Mouse (Mus musculus) CH12.LX (cell line): ENCODE data around the gene Slc38a7. TPM values are rescaled to one million over a fixed set of nuclear protein-coding genes. Genes with fewer than 3 reads are reported as not detected.

Source experiments
- DNase-seq: peaks from one replicate; pipeline ENCODE4 v3.0.0-alpha.2; 2013; ENCODE audit errors: extremely low read depth
- H3K27ac ChIP-seq: 2 replicates; pipeline ENCODE4 v1.5.1; 2012; ENCODE audit warnings: low read depth, mild to moderate bottlenecking, control low read depth, moderate library complexity; ENCODE audit not compliant: insufficient read depth
- H3K27me3 ChIP-seq: replicated peaks from 2 replicates; pipeline ENCODE3; 2012; ENCODE audit warnings: inconsistent platforms
- H3K36me3 ChIP-seq, 2 experiments: replicated peaks in 1 of 2; 2 replicates each; pipeline versions ENCODE3 to v1.6.1; 2012; ENCODE audit warnings: inconsistent platforms in 1 of 2, low read length in 1 of 2, mild to moderate bottlenecking in 1 of 2, mixed read lengths in 1 of 2, moderate library complexity in 1 of 2; ENCODE audit not compliant: control insufficient read depth in 1 of 2, insufficient read depth in 1 of 2
- H3K4me1 ChIP-seq, 2 experiments: 2 replicates each; pipeline ENCODE4 v1.6.1; 2012; ENCODE audit warnings: inconsistent platforms in 1 of 2, moderate library complexity in 1 of 2; ENCODE audit not compliant: insufficient read depth in 2 of 2, control insufficient read depth in 1 of 2
- H3K4me2 ChIP-seq: 2 replicates; pipeline ENCODE4 v1.6.1; 2012; ENCODE audit warnings: low read depth, mild to moderate bottlenecking, control low read depth; ENCODE audit not compliant: poor library complexity, insufficient read depth, severe bottlenecking
- H3K4me3 ChIP-seq, 3 experiments: fragments of 150-350 bp in 1 of 3; sonication (generic) in 1 of 3; replicated peaks in 1 of 3; 2 replicates each; pipeline versions ENCODE3 to v1.5.1; 2011 to 2012; ENCODE audit warnings: low read depth in 2 of 3, low read length in 2 of 3, mild to moderate bottlenecking in 2 of 3, moderate library complexity in 2 of 3, control low read depth in 1 of 3, improper control_type of control experiment in 1 of 3, inconsistent platforms in 1 of 3, mixed read lengths in 1 of 3; ENCODE audit not compliant: poor library complexity in 1 of 3
- H3K79me2 ChIP-seq: replicated peaks from 2 replicates; pipeline ENCODE4 v1.6.1; 2012; ENCODE audit warnings: mild to moderate bottlenecking, moderate library complexity; ENCODE audit not compliant: control insufficient read depth, poor library complexity, insufficient read depth, severe bottlenecking; ENCODE audit errors: extremely low read depth
- H3K9ac ChIP-seq: 2 replicates; pipeline ENCODE4 v1.6.1; 2012; ENCODE audit warnings: low read depth, mild to moderate bottlenecking, control low read depth, moderate library complexity; ENCODE audit not compliant: insufficient read depth
- H3K9me3 ChIP-seq: replicated peaks from 2 replicates; pipeline ENCODE3; 2012; ENCODE audit warnings: low read length, inconsistent platforms, mixed read lengths
- BHLHE40 ChIP-seq: IDR thresholded peaks from 2 replicates; pipeline ENCODE4 v1.6.1; 2011; ENCODE audit warnings: mild to moderate bottlenecking, low read depth, low read length, improper control_type of control experiment
- CHD1 ChIP-seq: IDR thresholded peaks from 2 replicates; pipeline ENCODE4 v1.6.1; 2012; ENCODE audit warnings: low read depth, low read length, improper control_type of control experiment, inconsistent platforms
- CHD2 ChIP-seq: IDR thresholded peaks from 2 replicates; pipeline ENCODE4 v1.6.1; 2011; ENCODE audit warnings: low read length, improper control_type of control experiment
- CTCF ChIP-seq, 2 experiments: IDR thresholded peaks in 1 of 2; conservative IDR thresholded peaks in 1 of 2; 2 replicates each; pipeline ENCODE4 v1.5.1; 2011 to 2012; ENCODE audit warnings: low read depth in 2 of 2, low read length in 2 of 2, improper control_type of control experiment in 1 of 2, inconsistent platforms in 1 of 2, mild to moderate bottlenecking in 1 of 2, moderate library complexity in 1 of 2
- ELF1 ChIP-seq: IDR thresholded peaks from 2 replicates; pipeline ENCODE4 v1.6.1; 2014; ENCODE audit warnings: low read depth, mild to moderate bottlenecking, inconsistent platforms, low read length, improper control_type of control experiment
- ETS1 ChIP-seq: conservative IDR thresholded peaks from 2 replicates; pipeline ENCODE4 v1.6.1; 2012; ENCODE audit warnings: low read depth, mild to moderate bottlenecking, inconsistent platforms, low read length, improper control_type of control experiment, moderate library complexity
- IRF4 ChIP-seq: IDR thresholded peaks from 2 replicates; pipeline ENCODE4 v1.6.1; 2014; ENCODE audit warnings: low read depth, mild to moderate bottlenecking, inconsistent platforms, low read length, improper control_type of control experiment
- MAFK ChIP-seq: IDR thresholded peaks from 2 replicates; pipeline ENCODE4 v1.6.1; 2011; ENCODE audit warnings: low read length, improper control_type of control experiment; ENCODE audit not compliant: insufficient replicate concordance
- MAX ChIP-seq: IDR thresholded peaks from 2 replicates; pipeline ENCODE4 v1.6.1; 2011; ENCODE audit warnings: low read length, improper control_type of control experiment
- MEF2A ChIP-seq: IDR thresholded peaks from 2 replicates; pipeline ENCODE4 v1.6.1; 2014; ENCODE audit warnings: low read depth, mild to moderate bottlenecking, inconsistent platforms, low read length, improper control_type of control experiment, borderline replicate concordance
- MYC ChIP-seq: IDR thresholded peaks from 2 replicates; pipeline ENCODE4 v1.6.1; 2011; ENCODE audit warnings: low read depth, mild to moderate bottlenecking, improper control_type of control experiment, low read length
- NRF1 ChIP-seq: IDR thresholded peaks from 2 replicates; pipeline ENCODE4 v1.6.1; 2014; ENCODE audit warnings: low read depth, mild to moderate bottlenecking, inconsistent platforms, low read length, improper control_type of control experiment, moderate library complexity
- RAD21 ChIP-seq: IDR thresholded peaks from 2 replicates; pipeline ENCODE4 v1.6.1; 2011; ENCODE audit warnings: low read depth, mild to moderate bottlenecking, low read length, improper control_type of control experiment, moderate library complexity
- SIN3A ChIP-seq: IDR thresholded peaks from 2 replicates; pipeline ENCODE4 v1.6.1; 2012; ENCODE audit warnings: low read length, improper control_type of control experiment, inconsistent platforms
- TCF12 ChIP-seq: IDR thresholded peaks from 2 replicates; pipeline ENCODE4 v1.6.1; 2014; ENCODE audit warnings: low read depth, mild to moderate bottlenecking, inconsistent platforms, low read length, improper control_type of control experiment
- UBTF ChIP-seq: IDR thresholded peaks from 2 replicates; pipeline ENCODE4 v1.6.1; 2012; ENCODE audit warnings: low read depth, mild to moderate bottlenecking, inconsistent platforms, low read length, improper control_type of control experiment, moderate library complexity
- ZC3H11A ChIP-seq: IDR thresholded peaks from 2 replicates; pipeline ENCODE4 v1.6.1; 2012; ENCODE audit warnings: low read depth, mild to moderate bottlenecking, inconsistent platforms, low read length, improper control_type of control experiment
- dilution Hi-C: fragments of 300-500 bp; cut with MboI; formaldehyde crosslinking; loops from 2 replicates; pipeline ENCODE4 v1.14.3; 2020; ENCODE audit warnings: low sequenced_read_pairs; ENCODE audit not compliant: extremely low pct_unique_long_range_greater_than_20kb, extremely low pct_ligation_motif_present
- in situ Hi-C: fragments of 300-500 bp; cut with MboI; formaldehyde crosslinking; loops from 3 replicates; pipeline ENCODE4 v1.14.3; 2019; ENCODE audit warnings: low sequenced_read_pairs, low pct_ligation_motif_present, low pct_unique_long_range_greater_than_20kb, mixed read lengths
- polyA plus RNA-seq: library from polyadenylated mRNA; unstranded; fragments of >175 nt; gene quantifications from 2 replicates; pipeline ENCODE4 v1.2.1, GENCODE M21; 2012; ENCODE audit warnings: low read depth; ENCODE audit not compliant: insufficient read length
- total RNA-seq, 2 experiments: library from RNA; depleted of rRNA; stranded (reverse); fragments of 300-350 nt in 1 of 2; fragments of >200 nt in 1 of 2; gene quantifications; 2 replicates each; pipeline ENCODE4 v1.2.3; 2012 to 2014

The Slc38a7 gene
- total and polyA plus RNA-seq, 3 experiments: 13.9 to 33.2 (median 31.0) TPM

DNA sequence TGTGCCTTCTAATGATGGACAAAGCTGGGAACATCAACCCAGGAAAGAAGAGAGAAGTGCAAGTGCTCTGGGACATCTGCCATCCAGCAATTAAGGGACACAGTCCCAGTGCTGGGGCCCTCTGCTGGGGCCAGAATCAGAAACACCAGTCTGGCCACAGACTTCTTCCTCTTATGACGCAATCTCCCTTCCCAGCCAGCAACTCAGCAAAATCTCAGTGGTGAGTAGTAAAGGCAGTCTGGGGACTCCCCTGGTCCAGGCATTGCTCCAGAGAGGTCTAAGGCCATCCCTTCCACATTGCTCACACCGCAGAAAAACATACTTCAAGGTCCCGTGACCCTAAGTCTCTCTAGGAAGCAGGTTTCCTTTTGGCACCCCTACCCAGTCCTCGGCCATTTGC is 1.0 kb downstream of the Slc38a7 start (continued):
- peak; percentile 87 for TF ChIP-seq SIN3A
- TF ChIP-seq UBTF: no peak
- TF ChIP-seq MYC: peak; percentile 79; the same call in 1 of the 2 replicates
- TF ChIP-seq CHD2: no peak; the same call in 1 of the 2 replicates
- TF ChIP-seq CTCF (conservative IDR thresholded peaks at IDR 0.05 in 1 of 2, IDR thresholded peaks at IDR 0.05 in 1 of 2; ENCODE audit: low read depth in 2 of 2, low read length in 2 of 2): peak in 1 of 2 experiments; percentile 60; a peak in 2 of 4 replicates
- peak; percentile 76 for TF ChIP-seq MAX
- TF ChIP-seq, all 38 proteins: peak for 23

DNA sequence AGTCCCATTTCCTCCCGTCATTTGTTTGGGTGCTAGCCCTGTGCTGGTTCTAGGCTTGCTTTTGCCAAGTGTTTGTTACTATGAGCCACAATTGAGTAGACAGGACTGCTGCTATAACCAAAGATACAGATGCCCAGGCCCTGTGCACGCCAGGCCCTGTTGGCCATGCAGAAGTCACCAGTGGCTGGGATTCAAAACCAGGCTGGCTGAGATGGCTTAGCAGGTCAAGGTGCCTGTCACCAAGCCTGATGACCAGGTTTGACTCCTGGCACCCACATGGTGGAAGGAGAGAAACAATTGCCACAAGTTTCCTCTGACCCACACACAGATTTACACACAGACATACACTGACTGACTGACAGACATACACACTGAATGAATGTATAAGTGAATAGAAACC is 3.0 kb downstream of the Slc38a7 start:
- H3K4me1 ChIP-seq: peaks cover 10 to 26% of the 10 kb centered on the region in 2 experiments
- H3K79me2 ChIP-seq: peaks cover 3% of the 10 kb centered on the region; the same call in 1 of the 2 replicates
- H3K27ac ChIP-seq: no peak overlapping the region
- DNase-seq: no peak
- H3K36me3 ChIP-seq: peaks cover 27 to 44% of the 10 kb centered on the region in 2 experiments
- no peak for TF ChIP-seq CHD2
- no peak for TF ChIP-seq NRF1
- TF ChIP-seq CHD1: no peak
- TF ChIP-seq ZC3H11A: no peak
- dilution Hi-C loops (no loop called here), in situ Hi-C loops (no loop called here)
- no peaks in the 10 kb centered on the region for H3K9me3 ChIP-seq
- no peaks in the 10 kb centered on the region for H3K27me3 ChIP-seq
- no peak overlapping the region for H3K9ac ChIP-seq
- no peak overlapping the region for H3K4me3 ChIP-seq
- no peak overlapping the region for H3K4me2 ChIP-seq

DNA sequence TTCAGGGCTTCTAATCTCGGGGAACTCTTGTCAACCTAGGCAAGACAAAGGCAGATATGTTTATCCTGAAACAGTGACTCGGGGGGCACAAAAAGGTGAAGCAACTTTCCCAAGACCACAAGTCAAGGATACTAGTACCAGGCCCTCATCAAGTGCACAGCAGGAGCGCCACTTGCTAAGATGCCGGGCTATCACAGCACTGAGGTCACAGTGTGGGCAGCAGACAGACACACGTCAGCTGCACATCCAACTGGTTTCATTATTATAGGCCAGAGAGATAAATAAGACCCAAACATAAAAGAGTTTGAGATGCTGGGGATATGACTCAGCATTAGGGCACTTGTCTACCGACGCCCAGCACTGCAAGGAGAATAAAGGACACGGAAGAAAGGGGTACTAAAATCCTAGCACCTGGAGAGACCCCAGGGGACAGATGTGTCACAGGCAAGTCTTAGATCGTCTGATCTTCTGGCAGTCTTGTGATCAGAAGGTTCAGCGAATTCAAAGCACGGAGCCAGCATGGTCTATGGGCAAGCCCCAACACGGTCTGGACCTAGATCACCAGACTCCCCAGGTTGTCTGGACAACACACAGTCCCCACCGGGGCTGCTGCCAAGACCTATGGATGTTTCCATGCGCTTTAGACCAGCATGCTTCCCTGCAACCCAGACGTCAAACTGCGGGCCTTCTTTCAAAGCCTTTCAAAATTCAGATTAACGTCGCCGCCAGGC is 4.4 kb downstream of the Slc38a7 start:
- no peak for DNase-seq
- H3K27me3 ChIP-seq: no peaks in the 10 kb centered on the region
- H3K79me2 ChIP-seq: peaks cover 3% of the 10 kb centered on the region; the same call in 1 of the 2 replicates
- TF ChIP-seq MEF2A (0 out of 2 replicates have a peak, but pooled peaks have one; percentile 11), CHD1 (0 out of 2 replicates have a peak, but pooled peaks have one; percentile 35), CTCF (conservative IDR thresholded peaks at IDR 0.05 in 1 of 2, IDR thresholded peaks at IDR 0.05 in 1 of 2; ENCODE audit: low read depth in 2 of 2, low read length in 2 of 2) (no peak), RAD21 (no peak), MAFK (peak; percentile 17; the same call in 1 of the 2 replicates), ELF1 (0 out of 2 replicates have a peak, but pooled peaks have one; percentile 16), IRF4 (peak; percentile 37; the same call in 1 of the 2 replicates), BHLHE40 (peak; percentile 57; the same call in 1 of the 2 replicates), ETS1 (peak; percentile 44; the same call in 1 of the 2 replicates), TCF12 (0 out of 2 replicates have a peak, but pooled peaks have one; percentile 23)
- in situ Hi-C loops: no loop called here
- peak overlapping the region in 1 of 3 experiments; percentile 13 for H3K4me3 ChIP-seq
- dilution Hi-C loops: no loop called here
- no peak overlapping the region for H3K4me2 ChIP-seq
- H3K4me1 ChIP-seq: peaks cover 10 to 26% of the 10 kb centered on the region in 2 experiments
- H3K9me3 ChIP-seq: no peaks in the 10 kb centered on the region
- peaks cover 40 to 58% of the 10 kb centered on the region in 2 experiments for H3K36me3 ChIP-seq
- H3K9ac ChIP-seq: no peak overlapping the region
- H3K27ac ChIP-seq: peak overlapping the region; percentile 55
